Mouse (Mus musculus) brain, embryonic 14.5 days (tissue): ENCODE measurements around the gene Itga9.

Experiments
- CTCF ChIP-seq: fragments of 200-500 bp; IDR thresholded peaks from 2 replicates; pipeline ENCODE4 v1.5.1; 2012; ENCODE audit warnings: inconsistent platforms, mild to moderate bottlenecking, moderate library complexity, borderline replicate concordance; ENCODE audit not compliant: insufficient read depth, insufficient read length; ENCODE audit errors: extremely low read depth
- POLR2A ChIP-seq: fragments of 200-500 bp; IDR thresholded peaks from 2 replicates; pipeline ENCODE4 v1.6.1; 2012; ENCODE audit warnings: mild to moderate bottlenecking, inconsistent platforms, borderline replicate concordance; ENCODE audit not compliant: poor library complexity, insufficient read depth, insufficient read length, severe bottlenecking; ENCODE audit errors: extremely low read depth

DNA sequence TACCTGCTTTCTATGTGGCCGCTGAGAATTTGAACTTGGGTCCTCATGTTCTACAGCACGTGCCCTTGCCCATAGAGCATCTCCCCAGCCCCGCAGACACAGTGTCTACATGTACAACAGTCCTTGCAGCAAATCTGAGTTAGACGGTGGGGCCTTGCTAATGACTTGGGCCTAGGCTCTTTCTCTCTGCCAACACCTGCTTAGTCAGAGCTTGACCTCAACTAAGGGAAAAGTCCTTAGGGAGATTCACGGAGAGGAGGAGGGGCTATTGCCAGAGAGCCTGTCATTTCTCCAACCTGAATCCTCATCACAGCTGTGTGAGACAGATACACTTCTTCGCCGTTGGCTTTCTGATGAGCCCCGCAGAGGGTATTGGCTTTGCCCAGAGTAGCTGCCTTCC, 70.2 kb downstream of the Itga9 start:
- TF ChIP-seq CTCF (no peak), POLR2A (no peak)
